Mouse (Mus musculus) embryo, embryonic 11.5 days (tissue): ENCODE results near the gene Ergic2.
"Not testable (repeated sequence)": the region's sequence is repeated elsewhere in the genome, so short reads cannot be mapped to it uniquely, and the experiment has no call there.

Experiments
- DNase-seq: peaks from one replicate; pipeline ENCODE4 v3.0.0-alpha.2; 2012; ENCODE audit warnings: low read depth, low spot score

Ergic2 gene

GRCm38 (mm10) chr6:148211391-148211876, 740 bp downstream of the Ergic2 start:
- no peak for DNase-seq

GRCm38 (mm10) chr6:148207522-148207921, 4.7 kb downstream of the Ergic2 start:
- no peak for DNase-seq

GRCm38 (mm10) chr6:148205134-148205533, 7.0 kb downstream of the Ergic2 start:
- DNase-seq = no peak

GRCm38 (mm10) chr6:148199729-148200128, 12.4 kb downstream of the Ergic2 start:
- DNase-seq = no peak

GRCm38 (mm10) chr6:148199177-148199576, 13.0 kb downstream of the Ergic2 start:
- no peak for DNase-seq

GRCm38 (mm10) chr6:148193972-148194701, 18.0 kb downstream of the Ergic2 start:
- DNase-seq = no peak

- DNase-seq = no peak
Measured at GRCm38 (mm10) chr6:148185694-148186093, 26.5 kb downstream of the Ergic2 start.

- DNase-seq = no peak
Measured at GRCm38 (mm10) chr6:148172904-148173303, 39.3 kb downstream of the Ergic2 start.

GRCm38 (mm10) chr6:148152305-148152704, 59.9 kb downstream of the Ergic2 start:
- not testable (repeated sequence) for DNase-seq

- no peak for DNase-seq
Measured at GRCm38 (mm10) chr6:148142421-148142820, 69.8 kb downstream of the Ergic2 start.

- no peak for DNase-seq
Measured at GRCm38 (mm10) chr6:148141874-148142273, 70.3 kb downstream of the Ergic2 start.

GRCm38 (mm10) chr6:148139288-148139995, 72.7 kb downstream of the Ergic2 start:
- DNase-seq = no peak

- peak; percentile 70 for DNase-seq
Measured at GRCm38 (mm10) chr6:148135769-148136382, 76.3 kb downstream of the Ergic2 start.

GRCm38 (mm10) chr6:148133536-148133935, 78.6 kb downstream of the Ergic2 start:
- no peak for DNase-seq

- DNase-seq = no peak
Measured at GRCm38 (mm10) chr6:148132314-148132713, 79.9 kb downstream of the Ergic2 start.
